Mouse (Mus musculus) ES-Bruce4 (cell line): Measurements from ENCODE around the gene Zscan2. TPM values are rescaled to one million over a fixed set of nuclear protein-coding genes. Genes with fewer than 3 reads are reported as not detected.

Experiments
- H3K27ac ChIP-seq: 2 replicates; pipeline ENCODE4 v1.5.1; 2012; ENCODE audit warnings: low read length, inconsistent platforms; ENCODE audit not compliant: insufficient read depth
- H3K27me3 ChIP-seq: 2 replicates; pipeline ENCODE4 v1.6.1; 2012; ENCODE audit warnings: mild to moderate bottlenecking, low read length, inconsistent platforms; ENCODE audit not compliant: control insufficient read depth, poor library complexity, insufficient read depth, severe bottlenecking
- H3K36me3 ChIP-seq: 2 replicates; pipeline ENCODE4 v1.6.1; 2012; ENCODE audit warnings: inconsistent platforms, mild to moderate bottlenecking, low read length, moderate library complexity; ENCODE audit not compliant: control insufficient read depth, poor library complexity, insufficient read depth, severe bottlenecking
- H3K4me1 ChIP-seq: one replicate; pipeline ENCODE4 v1.8.1; 2011; ENCODE audit warnings: low read length; ENCODE audit not compliant: control insufficient read depth, insufficient read depth
- H3K4me3 ChIP-seq: 2 replicates; pipeline ENCODE4 v1.5.1; 2011; ENCODE audit warnings: low read depth, mild to moderate bottlenecking, low read length
- H3K9ac ChIP-seq: 2 replicates; pipeline ENCODE4 v1.6.1; 2012; ENCODE audit warnings: low read depth, mild to moderate bottlenecking, inconsistent platforms; ENCODE audit not compliant: poor library complexity, severe bottlenecking
- H3K9me3 ChIP-seq: replicated peaks from 2 replicates; pipeline ENCODE4 v1.6.1; 2012; ENCODE audit warnings: mild to moderate bottlenecking, low read length, inconsistent platforms; ENCODE audit not compliant: control insufficient read depth, poor library complexity, insufficient read depth, severe bottlenecking
- CTCF ChIP-seq: IDR thresholded peaks from one replicate; pipeline ENCODE4 v1.8.1; 2011; ENCODE audit warnings: low read depth, low read length
- EP300 ChIP-seq: IDR thresholded peaks from 2 replicates; pipeline ENCODE4 v1.6.1; 2011; ENCODE audit warnings: low read depth, low read length; ENCODE audit not compliant: insufficient read depth
- POLR2A ChIP-seq: IDR thresholded peaks from one replicate; pipeline ENCODE4 v1.8.1; 2011; ENCODE audit warnings: low read length; ENCODE audit not compliant: insufficient read depth
- polyA plus RNA-seq: library from polyadenylated mRNA; stranded (reverse); fragments of >200 nt; gene quantifications from 2 replicates; pipeline ENCODE4 v1.2.4, GENCODE M21; 2011; ENCODE audit warnings: low read depth; ENCODE audit not compliant: missing spikeins, insufficient read depth, insufficient read length

The Zscan2 gene
- polyA plus RNA-seq, 1 experiment = 4.9 TPM

DNA sequence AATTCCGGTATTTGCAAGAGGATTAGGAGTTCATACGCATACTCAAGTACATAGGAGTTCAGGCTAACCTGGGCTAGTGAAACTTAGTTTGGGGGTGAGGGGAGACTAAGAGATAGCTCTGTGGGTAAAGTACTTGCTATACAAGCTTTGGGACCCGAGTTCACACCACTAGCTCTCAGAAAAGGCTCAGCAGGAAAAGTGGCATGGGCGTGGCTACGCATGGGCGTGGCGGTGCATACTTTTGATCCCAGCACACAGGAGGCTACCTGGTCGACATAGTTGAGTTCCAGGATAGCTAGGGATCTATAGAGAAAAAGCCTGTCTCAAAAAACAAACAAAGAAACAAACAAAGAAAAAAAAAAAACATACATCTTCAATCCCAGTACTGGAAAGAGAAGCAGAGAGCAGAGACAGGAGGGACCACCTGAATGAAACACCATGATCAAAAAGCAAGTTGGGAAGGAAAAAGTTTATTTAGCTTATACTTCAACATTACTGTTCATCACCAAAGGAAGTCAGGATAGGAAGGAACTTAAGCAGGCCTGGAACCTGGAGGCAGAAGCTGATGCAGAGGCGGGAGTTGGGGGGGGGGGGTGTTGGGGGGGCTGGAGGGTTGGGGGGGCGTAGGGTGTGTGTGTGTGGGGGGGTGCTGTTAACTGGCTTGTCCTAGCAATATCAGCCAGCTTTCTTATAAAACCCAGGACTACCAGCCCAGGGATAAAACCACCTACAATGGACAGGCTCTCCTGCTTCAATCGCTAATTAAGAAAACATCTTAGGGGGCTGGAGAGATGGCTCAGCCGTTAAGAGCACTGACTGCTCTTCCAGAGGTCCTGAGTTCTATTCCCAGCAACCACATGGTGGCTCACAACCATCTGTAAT lies 26.8 kb upstream of the Zscan2 start:
- peaks cover 6% of the 10 kb centered on the region for H3K4me1 ChIP-seq
- H3K9me3 ChIP-seq = no peaks in the 10 kb centered on the region
- peak overlapping the region; percentile 80 for H3K27ac ChIP-seq
- H3K4me3 ChIP-seq = no peak overlapping the region
- no peaks in the 10 kb centered on the region for H3K27me3 ChIP-seq
- no peaks in the 10 kb centered on the region for H3K36me3 ChIP-seq
- H3K9ac ChIP-seq = no peak overlapping the region
- TF ChIP-seq CTCF (no peak), EP300 (0 out of 2 replicates have a peak, but pooled peaks have one; percentile 30), POLR2A (no peak)

DNA sequence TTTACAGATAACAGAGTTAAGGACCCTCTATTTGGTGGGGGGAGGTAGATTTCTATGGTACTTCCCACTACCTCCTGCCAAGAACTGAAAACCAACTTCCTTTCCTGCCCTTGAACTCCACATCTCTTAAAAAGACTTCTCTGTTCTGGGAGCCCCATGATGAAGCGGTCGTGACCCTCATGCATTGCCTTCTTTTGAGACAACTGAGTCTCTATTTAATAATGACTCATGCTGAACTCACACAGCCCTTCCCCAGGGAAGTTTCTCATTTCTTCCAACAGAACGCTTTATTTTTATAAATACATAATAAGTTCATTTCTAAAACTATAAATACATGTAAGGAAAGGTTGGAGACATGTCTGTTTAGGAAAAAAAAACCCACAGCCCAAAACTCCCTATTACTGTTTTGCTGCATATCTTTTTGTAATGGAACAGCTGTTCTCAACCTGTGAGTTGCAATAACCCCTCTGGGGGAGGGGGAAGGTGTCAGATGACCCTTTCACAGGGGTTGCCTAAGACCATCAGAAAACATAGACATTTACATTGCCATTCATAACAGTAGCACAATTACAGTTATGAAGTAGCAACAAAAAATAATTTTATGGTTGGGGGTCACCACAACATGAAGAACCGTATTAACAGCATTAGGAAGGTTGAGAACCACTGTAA lies 24.6 kb upstream of the Zscan2 start:
- Histone ChIP-seq H3K4me1 (peaks cover 3% of the 10 kb centered on the region), H3K27me3 (no peaks in the 10 kb centered on the region), H3K9ac (no peak overlapping the region), H3K36me3 (no peaks in the 10 kb centered on the region), H3K27ac (no peak overlapping the region), H3K4me3 (no peak overlapping the region), H3K9me3 (no peaks in the 10 kb centered on the region)
- TF ChIP-seq EP300 (no peak), POLR2A (no peak), CTCF (no peak)

DNA sequence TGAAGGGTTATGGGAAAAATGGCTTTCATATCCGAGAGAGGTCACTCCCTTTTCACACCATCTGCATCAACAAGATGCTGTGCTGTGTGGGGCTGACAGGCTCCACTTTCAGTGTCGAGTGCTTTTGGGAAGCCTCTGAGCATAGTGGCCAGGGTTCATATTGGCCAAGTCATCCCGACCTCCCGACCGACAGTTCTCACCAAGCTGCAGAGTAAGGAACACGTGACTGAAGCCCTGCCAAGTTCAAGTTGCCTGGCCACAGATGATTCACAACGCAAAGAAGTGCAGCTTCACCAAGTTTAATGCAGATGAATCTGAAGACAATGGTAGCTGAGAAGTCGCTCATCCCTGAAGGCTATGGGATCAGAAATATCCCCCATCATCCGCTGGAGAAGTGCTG lies 23.0 kb upstream of the Zscan2 start:
- no peak for TF ChIP-seq POLR2A
- no peak for TF ChIP-seq EP300
- TF ChIP-seq CTCF = no peak
- Histone ChIP-seq H3K4me1 (peaks cover 6% of the 10 kb centered on the region), H3K4me3 (no peak overlapping the region), H3K36me3 (no peaks in the 10 kb centered on the region), H3K27me3 (no peaks in the 10 kb centered on the region), H3K9ac (no peak overlapping the region), H3K9me3 (no peaks in the 10 kb centered on the region), H3K27ac (no peak overlapping the region)

DNA sequence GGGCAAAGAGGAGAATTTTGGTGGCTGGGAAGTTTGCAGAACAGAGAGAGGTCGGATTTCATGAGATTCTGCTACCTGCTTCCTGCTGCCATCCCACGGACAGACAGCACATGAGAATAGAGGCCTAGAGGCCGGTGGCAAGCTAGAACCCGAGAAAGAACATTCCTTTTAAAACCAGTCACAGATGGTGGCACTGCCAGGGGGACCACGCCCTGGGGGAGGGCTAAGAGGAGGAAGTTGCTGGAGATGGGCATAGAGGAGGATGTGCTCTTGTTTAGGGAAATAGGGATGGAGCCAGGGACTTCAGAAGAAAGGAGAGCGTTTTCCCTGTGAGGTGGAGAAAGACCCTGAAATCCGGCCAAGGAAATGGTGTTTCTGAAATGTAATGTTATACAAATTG lies 22.5 kb upstream of the Zscan2 start:
- no peak for TF ChIP-seq CTCF
- no peak for TF ChIP-seq EP300
- TF ChIP-seq POLR2A = no peak
- Histone ChIP-seq H3K4me1 (peaks cover 6% of the 10 kb centered on the region), H3K27me3 (no peaks in the 10 kb centered on the region)

DNA sequence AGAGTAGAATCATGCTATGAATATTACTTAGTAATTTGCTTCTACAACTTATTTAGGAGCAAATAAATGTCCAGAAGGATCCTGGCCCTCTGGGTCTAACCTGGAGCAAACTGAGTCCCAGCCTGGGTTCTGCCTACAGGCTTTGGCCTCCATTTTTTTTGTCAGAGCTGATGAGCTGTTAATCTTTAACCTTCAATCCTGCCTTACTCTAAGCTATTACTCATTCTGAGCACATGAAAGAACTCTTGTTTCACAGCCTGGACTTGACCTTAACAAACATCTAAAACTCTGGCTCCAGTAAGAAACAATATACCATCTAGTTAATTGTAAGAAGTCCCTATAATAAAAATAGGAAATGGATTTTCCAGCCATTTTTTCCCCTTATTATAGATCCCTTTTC lies 21.0 kb upstream of the Zscan2 start:
- H3K27ac ChIP-seq = no peak overlapping the region
- peaks cover 7% of the 10 kb centered on the region for H3K4me1 ChIP-seq
- H3K36me3 ChIP-seq = no peaks in the 10 kb centered on the region
- TF ChIP-seq EP300 (no peak), POLR2A (no peak), CTCF (no peak)
- no peak overlapping the region for H3K9ac ChIP-seq
- H3K4me3 ChIP-seq = no peak overlapping the region
- H3K9me3 ChIP-seq = no peaks in the 10 kb centered on the region
- H3K27me3 ChIP-seq = no peaks in the 10 kb centered on the region

More for the DNA sequence above, 22.5 kb upstream of the Zscan2 start:
- no peaks in the 10 kb centered on the region for H3K36me3 ChIP-seq
- no peak overlapping the region for H3K27ac ChIP-seq
- H3K9ac ChIP-seq = no peak overlapping the region
- H3K4me3 ChIP-seq = peak overlapping the region; percentile 15
- H3K9me3 ChIP-seq = no peaks in the 10 kb centered on the region

DNA sequence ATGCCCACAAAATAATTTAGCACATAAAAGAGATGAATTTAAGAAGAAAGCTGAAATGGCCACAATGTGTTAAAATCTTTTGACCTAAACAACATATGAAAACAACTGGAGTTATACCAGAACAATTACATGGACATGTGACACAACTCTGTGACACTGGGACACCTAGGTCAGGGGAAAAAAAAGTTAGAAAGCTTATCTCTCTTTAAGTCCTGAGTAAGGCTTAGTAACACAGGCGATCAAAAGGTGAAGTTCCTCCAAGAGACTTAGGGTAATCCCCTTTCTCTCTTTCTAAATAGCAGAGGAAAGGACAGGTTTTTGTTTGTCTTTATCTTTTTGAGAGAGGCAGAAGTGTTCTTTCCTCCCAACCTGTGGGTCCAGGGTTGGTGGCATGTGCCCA lies 20.5 kb upstream of the Zscan2 start:
- no peaks in the 10 kb centered on the region for H3K36me3 ChIP-seq
- no peak for TF ChIP-seq CTCF
- TF ChIP-seq EP300 = no peak
- no peak for TF ChIP-seq POLR2A
- H3K27ac ChIP-seq = no peak overlapping the region

More for the DNA sequence above, 20.5 kb upstream of the Zscan2 start:
- H3K27me3 ChIP-seq = no peaks in the 10 kb centered on the region
- H3K9me3 ChIP-seq = no peaks in the 10 kb centered on the region
- no peak overlapping the region for H3K9ac ChIP-seq
- H3K4me3 ChIP-seq = no peak overlapping the region
- peaks cover 7% of the 10 kb centered on the region for H3K4me1 ChIP-seq
